10 mouse cellular contexts compared by ENCODE assay signal in genomic region chr3:69118827-69119226, GRCm38 (mm10). TPM values are rescaled to one million over a fixed set of nuclear protein-coding genes. Genes with fewer than 3 reads are reported as not detected.
DNase-seq lines count a peak whose midpoint lies in the region; ATAC-seq lines count a peak whose summit lies in the region.
"Had no signal": no experiment of that assay in that cellular context is flagged by ENCODE, and none has a peak within 500 bp of the region (broad histone marks: within the 10 kb centered on the region; RNA-seq: fewer than 3 reads in every experiment).

No protein-coding gene starts in this region.

- ATAC-seq in midbrain, embryonic 11.5 days (ENCODE audit: low FRiP score), result no peak
- no peak for ATAC-seq in midbrain, embryonic 16.5 days
- ATAC-seq in embryonic facial prominence, embryonic 15.5 days (ENCODE audit: insufficient number of reproducible peaks, low FRiP score, low TSS enrichment, low read depth), result peak; percentile 57; the same call in 1 of the 2 replicates

- no peaks in the 10 kb centered on the region for H3K4me1 ChIP-seq in midbrain, embryonic 11.5 days (ENCODE audit: control insufficient read depth, insufficient read depth, low read length)
- peaks cover 13% of the 10 kb centered on the region for H3K4me1 ChIP-seq in midbrain, embryonic 16.5 days (ENCODE audit: control insufficient read depth, insufficient read depth, low read length)
- no peaks in the 10 kb centered on the region for H3K4me1 ChIP-seq in embryonic facial prominence, embryonic 15.5 days

- no peaks in the 10 kb centered on the region for H3K27me3 ChIP-seq in midbrain, embryonic 11.5 days (ENCODE audit: control insufficient read depth, insufficient read depth, low read length)
- H3K27me3 ChIP-seq in midbrain, embryonic 16.5 days (ENCODE audit: control insufficient read depth, insufficient read depth, low read depth, low read length), result no peaks in the 10 kb centered on the region
- H3K27me3 ChIP-seq in embryonic facial prominence, embryonic 15.5 days, result no peaks in the 10 kb centered on the region
- H3K27me3 ChIP-seq: stomach, embryonic 15.5 days had no signal

- H3K4me2 ChIP-seq in midbrain, embryonic 11.5 days, result no peak overlapping the region
- no peak overlapping the region for H3K4me2 ChIP-seq in midbrain, embryonic 16.5 days (ENCODE audit: low read length)
- H3K4me2 ChIP-seq in embryonic facial prominence, embryonic 15.5 days (replicated peaks), result no peak overlapping the region
- H3K4me2 ChIP-seq: stomach, embryonic 15.5 days had no signal

- H3K9me3 ChIP-seq in midbrain, embryonic 11.5 days (ENCODE audit: control insufficient read depth, low read length), result no peaks in the 10 kb centered on the region
- H3K9me3 ChIP-seq in midbrain, embryonic 16.5 days (replicated peaks; ENCODE audit: control insufficient read depth, low read length, poor library complexity, severe bottlenecking), result no peaks in the 10 kb centered on the region
- no peaks in the 10 kb centered on the region for H3K9me3 ChIP-seq in embryonic facial prominence, embryonic 15.5 days (replicated peaks)
- H3K9me3 ChIP-seq: stomach, embryonic 15.5 days had no signal

- H3K9ac ChIP-seq in midbrain, embryonic 11.5 days (ENCODE audit: low read length), result no peak overlapping the region
- no peak overlapping the region for H3K9ac ChIP-seq in midbrain, embryonic 16.5 days (ENCODE audit: low read depth, low read length)
- H3K9ac ChIP-seq in embryonic facial prominence, embryonic 15.5 days, result no peak overlapping the region
- H3K9ac ChIP-seq: stomach, embryonic 15.5 days had no signal

- 65% methylated on average over 3 of the region's 3 CpGs for WGBS in midbrain, embryonic 11.5 days
- 47% methylated on average over 3 of the region's 3 CpGs for WGBS in midbrain, embryonic 16.5 days
- WGBS in embryonic facial prominence, embryonic 15.5 days, result 58% methylated on average over 3 of the region's 3 CpGs

- no peak overlapping the region for H3K27ac ChIP-seq in midbrain, embryonic 11.5 days (ENCODE audit: low read depth, low read length)
- no peak overlapping the region for H3K27ac ChIP-seq in midbrain, embryonic 16.5 days (ENCODE audit: low read length)
- H3K27ac ChIP-seq in embryonic facial prominence, embryonic 15.5 days (replicated peaks), result no peak overlapping the region
- H3K27ac ChIP-seq: stomach, embryonic 15.5 days had no signal

- no peak overlapping the region for H3K4me3 ChIP-seq in midbrain, embryonic 11.5 days (ENCODE audit: low read depth, low read length)
- no peak overlapping the region for H3K4me3 ChIP-seq in midbrain, embryonic 16.5 days (ENCODE audit: low read depth, low read length)
- H3K4me3 ChIP-seq in embryonic facial prominence, embryonic 15.5 days (replicated peaks), result no peak overlapping the region
- H3K4me3 ChIP-seq: stomach, embryonic 15.5 days had no signal

- no peaks in the 10 kb centered on the region for H3K36me3 ChIP-seq in midbrain, embryonic 11.5 days (ENCODE audit: control insufficient read depth, insufficient read depth, low read length)
- H3K36me3 ChIP-seq in midbrain, embryonic 16.5 days (ENCODE audit: control insufficient read depth, insufficient read depth, low read length), result no peaks in the 10 kb centered on the region
- no peaks in the 10 kb centered on the region for H3K36me3 ChIP-seq in embryonic facial prominence, embryonic 15.5 days
- H3K36me3 ChIP-seq: stomach, embryonic 15.5 days had no signal

- peak; percentile 17 for DNase-seq in embryo, embryonic 11 days
- DNase-seq in embryo, embryonic 9.5 days (ENCODE audit: extremely low spot score), result no peak
- DNase-seq in midbrain, embryonic 11.5 days (ENCODE audit: low spot score, missing footprints), result peak; percentile 78
- peak; percentile 46 for DNase-seq in retina, embryonic 14.5 days (ENCODE audit: low spot score)
- no peak for DNase-seq in thymus, postnatal 4 days
- DNase-seq in spleen, adult 12 weeks (ENCODE audit: low spot score), result no peak
- DNase-seq: gastrocnemius, postnatal 36 days had no signal

RNA-seq across cellular contexts. Expression of gene Kpna4, which starts 8.1 kb away (rescaled TPM):
- polyA plus RNA-seq in midbrain, embryonic 11.5 days (2014; fragmentation: Nextera tagmentation; extraction: Ambion mirVana), result 51.5 and 52.8 TPM in 2 replicates
- polyA plus RNA-seq in midbrain, embryonic 16.5 days (2015; fragmentation: Nextera tagmentation; extraction: Ambion mirVana), result 30.3 and 30.5 TPM in 2 replicates
- polyA plus RNA-seq in embryonic facial prominence, embryonic 15.5 days (2015; fragmentation: Nextera tagmentation; extraction: Ambion mirVana), result 30.1 and 32.7 TPM in 2 replicates

Comparison
In these comparisons a context has a peak if more than half of its experiments do, and no peak if none do; other contexts are left out.
1. DNase-seq: peak in embryo, embryonic 11 days (single experiment), midbrain, embryonic 11.5 days (single experiment) and retina, embryonic 14.5 days (single experiment); none in embryo, embryonic 9.5 days (single experiment), thymus, postnatal 4 days (single experiment) and spleen, adult 12 weeks (single experiment).